Mouse (Mus musculus) left cerebral cortex, adult 6 months (tissue): ENCODE data around the gene Fam161b. TPM values are rescaled to one million over a fixed set of nuclear protein-coding genes. Genes with fewer than 3 reads are reported as not detected.

Source experiments
- long read RNA-seq, 2 experiments: library from polyadenylated mRNA; unstranded; transcript quantifications; one replicate each; pipeline ENCODE4 v2.0.0; 2019 to 2020
- polyA plus RNA-seq: library from polyadenylated mRNA; unstranded; fragments of <200 nt; fragmentation: Nextera tagmentation; gene quantifications from 2 replicates; pipeline ENCODE4 v1.2.3, GENCODE M21; 2021

The Fam161b gene
- polyA plus RNA-seq, result 5.5 and 6.8 TPM in 2 replicates
- long read RNA-seq, experiment 1, transcript Fam161b-202 (9 exons, 3,000 nt), result major isoform, 21 of 56 reads
- long read RNA-seq, experiment 1, transcript Fam161b-201 (8 exons, 3,357 nt), result minor isoform, 7 of 56 reads
- long read RNA-seq, experiment 1, partial matches to known transcripts, result 19 of 56 reads
- long read RNA-seq, experiment 1, other reads (novel, unspliced or antisense), result 9 of 56 reads
- long read RNA-seq, experiment 2, partial matches to known transcripts, result 21 of 23 reads
- long read RNA-seq, experiment 2, other reads (novel, unspliced or antisense), result 1 of 23 reads

GRCm38 (mm10) chr12:84361555-84362489 lies at the start of gene Fam161b, which contains the start of gene Coq6:
TSS of gene Fam161b (minus strand) at chr12:84361833.
TSS of gene Coq6 (plus strand) at chr12:84361657.

GRCm38 (mm10) chr12:84408819-84409507 lies 47.3 kb upstream of the Fam161b start, which contains the start of the genes Entpd5 and Bbof1:
TSS of gene Entpd5 (minus strand) at chr12:84409029.
TSS of gene Bbof1 (plus strand) at chr12:84409071.

GRCm38 (mm10) chr12:84316721-84317621 lies 44.7 kb downstream of the Fam161b start, which contains the start of gene Zfp410:
TSS of gene Zfp410 (plus strand) at chr12:84316852.

Other genes starting within 250 kb of the Fam161b start
- 19.6 and 25.3 TPM in 2 replicates for gene Dnal1, start 247.5 kb downstream of the Fam161b start, polyA plus RNA-seq
- 4.5 and 6.6 TPM in 2 replicates for gene Pnma1, start 213.3 kb downstream of the Fam161b start, polyA plus RNA-seq
- 3.3 and 6.3 TPM in 2 replicates for gene Elmsan1, start 143.0 kb downstream of the Fam161b start, polyA plus RNA-seq
- gene Ptgr2, start 76.6 kb downstream of the Fam161b start, polyA plus RNA-seq, result 24.5 and 31.6 TPM in 2 replicates
- gene Zfp410, start 45.0 kb downstream of the Fam161b start, polyA plus RNA-seq, result 16.7 and 22.7 TPM in 2 replicates
- gene Coq6, start 176 bp downstream of the Fam161b start, polyA plus RNA-seq, result 19.7 and 26.8 TPM in 2 replicates
- gene Entpd5, start 47.2 kb upstream of the Fam161b start, polyA plus RNA-seq, result 13.2 and 15.6 TPM in 2 replicates
- gene Bbof1, start 47.2 kb upstream of the Fam161b start, polyA plus RNA-seq, result 0.98 and 1.1 TPM in 2 replicates
- gene Rnf113a2, start 55.4 kb upstream of the Fam161b start, polyA plus RNA-seq, result 15.9 and 17.6 TPM in 2 replicates
- 43.8 and 56.6 TPM in 2 replicates for gene Aldh6a1, start 89.2 kb upstream of the Fam161b start, polyA plus RNA-seq
- 35.1 and 41.5 TPM in 2 replicates for gene Lin52, start 89.6 kb upstream of the Fam161b start, polyA plus RNA-seq
- gene Vsx2, start 207.9 kb upstream of the Fam161b start, polyA plus RNA-seq, result 0.06 TPM in 1 of 2 replicates, not detected in the other